Mouse (Mus musculus) ES-E14 (cell line): ENCODE results near the gene Zfp948. TPM values are rescaled to one million over a fixed set of nuclear protein-coding genes. Genes with fewer than 3 reads are reported as not detected.
"Not testable (repeated sequence)": the region's sequence is repeated elsewhere in the genome, so short reads cannot be mapped to it uniquely, and the experiment has no call there.

ENCODE experiments used
- DNase-seq: peaks from one replicate; pipeline ENCODE4 v3.0.0-alpha.2; 2013; ENCODE audit warnings: low read depth, low spot score
- H3K27ac ChIP-seq: 2 replicates; pipeline ENCODE4 v1.5.1; 2012; ENCODE audit warnings: low read depth, mild to moderate bottlenecking, low read length, moderate library complexity, mixed read lengths; ENCODE audit not compliant: poor library complexity, insufficient read depth, severe bottlenecking
- H3K36me3 ChIP-seq: 2 replicates; pipeline ENCODE4 v1.6.1; 2012; ENCODE audit warnings: mild to moderate bottlenecking, low read length, moderate library complexity, mixed read lengths; ENCODE audit not compliant: control insufficient read depth, poor library complexity, insufficient read depth, severe bottlenecking
- H3K4me1 ChIP-seq, 2 experiments: fragments of 150-350 bp in 1 of 2; sonication (generic) in 1 of 2; 2 replicates each; pipeline ENCODE4 v1.6.1; 2012; ENCODE audit warnings: low read length in 2 of 2, mild to moderate bottlenecking in 1 of 2, mixed read lengths in 1 of 2; ENCODE audit not compliant: control insufficient read depth in 2 of 2, insufficient read depth in 2 of 2, poor library complexity in 1 of 2
- H3K4me3 ChIP-seq, 2 experiments: fragments of 150-350 bp in 1 of 2; sonication (generic) in 1 of 2; 2 replicates each; pipeline ENCODE4 v1.5.1; 2012; ENCODE audit warnings: low read length in 2 of 2, low read depth in 1 of 2, mild to moderate bottlenecking in 1 of 2, mixed read lengths in 1 of 2; ENCODE audit not compliant: insufficient read depth in 1 of 2, poor library complexity in 1 of 2, severe bottlenecking in 1 of 2
- H3K9ac ChIP-seq: 2 replicates; pipeline ENCODE4 v1.6.1; 2012; ENCODE audit warnings: low read depth, mild to moderate bottlenecking, low read length, mixed read lengths; ENCODE audit not compliant: poor library complexity, insufficient read depth, severe bottlenecking
- H3K9me3 ChIP-seq: fragments of 150-350 bp; sonication (generic); 2 replicates; pipeline ENCODE4 v1.6.1; 2012; ENCODE audit warnings: low read depth, mild to moderate bottlenecking, low read length; ENCODE audit not compliant: control insufficient read depth, insufficient read depth
- CHD2 ChIP-seq: IDR thresholded peaks from 2 replicates; pipeline ENCODE4 v1.6.1; 2014; ENCODE audit warnings: mild to moderate bottlenecking, low read depth, low read length, inconsistent platforms
- HCFC1 ChIP-seq: IDR thresholded peaks from 2 replicates; pipeline ENCODE4 v1.6.1; 2012; ENCODE audit warnings: low read length, inconsistent platforms, borderline replicate concordance; ENCODE audit not compliant: insufficient read depth
- MAFK ChIP-seq: IDR thresholded peaks from 2 replicates; pipeline ENCODE4 v1.6.1; 2014; ENCODE audit warnings: mild to moderate bottlenecking, low read depth, low read length, inconsistent platforms; ENCODE audit not compliant: insufficient read depth
- ZC3H11A ChIP-seq: IDR thresholded peaks from 2 replicates; pipeline ENCODE4 v1.6.1; 2012; ENCODE audit warnings: low read depth, mild to moderate bottlenecking, inconsistent platforms, low read length, borderline replicate concordance
- ZNF384 ChIP-seq: IDR thresholded peaks from 2 replicates; pipeline ENCODE4 v1.6.1; 2012; ENCODE audit warnings: low read depth, low read length, inconsistent platforms
- in situ Hi-C, 2 experiments: fragments of 600-800 bp; cut with MboI; formaldehyde crosslinking; loops; one replicate each; pipeline ENCODE4 v1.15.1; 2025; ENCODE audit warnings: low sequenced_read_pairs in 2 of 2, inconsistent platforms in 1 of 2; ENCODE audit not compliant: unreplicated experiment in 2 of 2
- total RNA-seq: library from RNA; depleted of rRNA; stranded (reverse); fragments of 300-350 nt; gene quantifications from 2 replicates; pipeline ENCODE4 v1.2.3, GENCODE M21; 2012; rRNA removed

Gene Zfp948
- total RNA-seq, 1 experiment = 8.9 TPM

DNA sequence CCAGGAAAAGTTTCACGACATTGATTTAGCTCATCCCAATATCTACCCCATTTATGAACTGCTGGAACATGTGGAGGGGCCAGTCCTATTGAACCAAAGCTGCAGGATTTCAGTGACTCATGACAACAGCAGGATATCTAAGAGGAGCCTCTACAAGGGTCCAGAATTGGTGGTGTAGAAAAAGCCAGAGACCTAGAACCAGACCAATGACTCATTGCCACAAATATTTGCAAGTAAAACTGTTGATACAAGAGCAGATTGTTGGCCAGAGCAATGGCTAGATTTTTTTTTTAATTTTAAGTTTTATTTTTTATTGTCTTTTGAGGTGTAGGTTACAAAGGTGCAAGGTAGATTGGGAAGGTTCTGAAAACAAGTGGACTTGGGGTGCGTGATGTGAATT is 18.7 kb downstream of the Zfp948 start:
- Histone ChIP-seq H3K9ac (no peak overlapping the region), H3K27ac (no peak overlapping the region), H3K4me3 (no peak overlapping the region), H3K36me3 (peaks cover 5% of the 10 kb centered on the region), H3K9me3 (no peaks in the 10 kb centered on the region), H3K4me1 (no peaks in the 10 kb centered on the region)
- in situ Hi-C loops = no loop called here
- no peak for DNase-seq
- TF ChIP-seq HCFC1 = no peak
- no peak for TF ChIP-seq ZNF384
- no peak for TF ChIP-seq ZC3H11A
- no peak for TF ChIP-seq CHD2
- no peak for TF ChIP-seq MAFK

DNA sequence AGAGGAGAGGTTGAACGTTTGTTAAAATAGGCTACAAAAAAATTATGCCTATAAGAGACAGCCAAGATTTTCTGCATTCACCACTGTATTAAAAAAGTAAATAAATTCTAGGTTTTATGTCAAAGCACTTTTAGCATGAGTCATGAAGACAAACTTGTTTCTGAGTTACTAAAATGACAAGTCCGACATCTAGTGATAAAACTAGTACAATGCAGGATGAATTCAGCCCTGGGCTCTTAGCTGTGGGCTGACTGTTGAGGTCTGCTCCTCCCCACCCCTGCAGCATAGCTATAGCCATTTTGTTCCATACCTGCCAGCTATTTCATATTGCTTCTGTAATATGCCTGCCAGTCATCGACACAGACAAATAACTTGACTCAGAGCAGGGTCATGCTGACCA is 49.5 kb downstream of the Zfp948 start:
- no peak overlapping the region for H3K4me3 ChIP-seq
- TF ChIP-seq HCFC1 = no peak
- no peak for TF ChIP-seq MAFK
- no peak for TF ChIP-seq CHD2
- TF ChIP-seq ZNF384 = no peak
- no peak for TF ChIP-seq ZC3H11A
- in situ Hi-C loops = no loop called here

DNA sequence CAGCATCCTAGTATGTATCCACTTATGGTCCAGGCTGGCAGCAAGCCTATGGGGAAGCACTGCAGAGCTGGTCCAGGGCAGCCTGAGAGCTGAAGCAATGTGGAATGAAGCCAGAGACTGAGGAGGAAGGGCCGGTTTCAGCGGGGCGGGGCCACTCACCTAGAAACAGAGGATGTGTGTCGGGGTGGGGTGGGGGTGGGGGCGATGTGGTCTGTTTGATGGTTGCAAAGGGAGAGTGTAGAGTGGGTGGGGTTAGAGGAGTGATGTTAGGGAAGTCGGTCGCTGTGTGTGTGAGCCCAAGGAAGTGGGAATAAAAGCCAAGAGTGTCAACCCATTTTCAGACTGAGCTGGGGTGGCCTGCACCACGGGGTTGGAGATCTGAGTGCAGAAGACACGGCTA is 50.5 kb downstream of the Zfp948 start:
- in situ Hi-C loops = no loop called here
- TF ChIP-seq MAFK = no peak
- TF ChIP-seq ZC3H11A = no peak
- TF ChIP-seq CHD2 = no peak
- TF ChIP-seq ZNF384 = no peak
- no peak for TF ChIP-seq HCFC1
- no peak overlapping the region for H3K4me3 ChIP-seq

More for the DNA sequence above, 49.5 kb downstream of the Zfp948 start:
- no peak for DNase-seq
- no peaks in the 10 kb centered on the region for H3K9me3 ChIP-seq
- H3K4me1 ChIP-seq = peaks cover 0 to 3% of the 10 kb centered on the region in 2 experiments; a peak in 3 of 4 replicates
- no peak overlapping the region for H3K9ac ChIP-seq
- H3K27ac ChIP-seq = no peak overlapping the region
- H3K36me3 ChIP-seq = no peaks in the 10 kb centered on the region

DNA sequence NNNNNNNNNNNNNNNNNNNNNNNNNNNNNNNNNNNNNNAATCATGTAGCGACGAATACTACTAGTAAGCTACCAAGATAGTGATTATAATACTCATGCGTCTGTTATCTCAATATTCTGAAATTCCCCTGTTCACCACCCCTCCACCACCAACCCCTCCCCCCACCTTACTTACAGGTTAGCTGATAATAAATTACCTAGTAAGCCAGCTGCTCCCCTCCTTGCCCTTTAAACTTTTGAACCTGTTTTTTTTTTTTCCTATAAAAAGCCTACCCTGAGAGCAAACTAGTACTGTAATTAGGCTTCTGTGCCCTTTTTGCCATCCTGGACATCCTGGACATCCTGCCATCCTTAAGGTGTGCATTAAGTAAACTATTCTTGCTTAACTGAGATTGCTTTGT is 56.8 kb downstream of the Zfp948 start:
- H3K4me3 ChIP-seq = no peak overlapping the region
- no peaks in the 10 kb centered on the region for H3K4me1 ChIP-seq
- no peak for TF ChIP-seq ZNF384
- no peak for TF ChIP-seq HCFC1
- TF ChIP-seq MAFK = no peak
- TF ChIP-seq CHD2 = no peak
- no peak for TF ChIP-seq ZC3H11A
- no peaks in the 10 kb centered on the region for H3K9me3 ChIP-seq
- no peak overlapping the region for H3K9ac ChIP-seq
- no peaks in the 10 kb centered on the region for H3K36me3 ChIP-seq
- no peak for DNase-seq
- no peak overlapping the region for H3K27ac ChIP-seq
- in situ Hi-C loops = no loop called here

More for the DNA sequence above, 50.5 kb downstream of the Zfp948 start:
- H3K36me3 ChIP-seq = no peaks in the 10 kb centered on the region
- no peak for DNase-seq
- H3K27ac ChIP-seq = no peak overlapping the region
- H3K9me3 ChIP-seq = no peaks in the 10 kb centered on the region
- H3K4me1 ChIP-seq = peaks cover 0 to 3% of the 10 kb centered on the region in 2 experiments; a peak in 3 of 4 replicates
- no peak overlapping the region for H3K9ac ChIP-seq

DNA sequence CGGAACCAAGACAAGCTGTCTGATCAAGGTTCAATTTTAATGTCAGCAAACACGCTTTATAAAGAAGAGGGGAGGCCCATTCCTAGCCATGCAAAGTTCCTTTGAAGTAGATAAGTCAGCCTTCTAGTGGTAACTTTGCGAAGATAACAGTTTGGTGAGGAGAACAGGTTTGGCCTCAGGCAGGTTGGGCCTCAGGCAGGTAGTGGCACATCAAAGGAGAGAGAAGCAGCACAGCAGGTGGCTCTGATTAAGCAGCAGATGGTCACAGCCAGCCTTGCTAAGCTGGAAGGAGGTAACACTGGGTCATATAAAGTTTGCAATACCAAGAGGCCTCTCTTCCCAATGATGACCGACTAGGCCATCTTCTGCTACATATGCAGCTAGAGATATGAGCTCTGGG is 69.0 kb downstream of the Zfp948 start:
- H3K4me3 ChIP-seq, H3K4me1 ChIP-seq, H3K9me3 ChIP-seq, H3K9ac ChIP-seq, H3K27ac ChIP-seq, in situ Hi-C loops, DNase-seq, H3K36me3 ChIP-seq: not testable (repeated sequence)

Other genes with a start within 250 kb of the Zfp948 start
- gene Zfp677, start 183.3 kb upstream of the Zfp948 start, total RNA-seq = 1.7 and 2.4 TPM in 2 replicates
- 2.7 and 3.3 TPM in 2 replicates for gene Zfp54, start 143.8 kb upstream of the Zfp948 start, total RNA-seq
- 6.6 and 8.1 TPM in 2 replicates for gene Zfp51, start 116.6 kb upstream of the Zfp948 start, total RNA-seq
- gene Zfp53, start 78.0 kb upstream of the Zfp948 start, total RNA-seq = 5.0 and 5.9 TPM in 2 replicates
- 3.4 and 3.7 TPM in 2 replicates for gene Zfp52, start 31.5 kb upstream of the Zfp948 start, total RNA-seq
- gene Zfp983, start 83.6 kb downstream of the Zfp948 start, total RNA-seq = 0.95 and 1.1 TPM in 2 replicates
- 3.4 TPM in 1 of 2 replicates, not detected in the other for gene Gm10226, start 124.9 kb downstream of the Zfp948 start, total RNA-seq
- 9.7 and 10.0 TPM in 2 replicates for gene Zfp760, start 140.7 kb downstream of the Zfp948 start, total RNA-seq
- 47.0 and 47.5 TPM in 2 replicates for gene Zfp229, start 163.8 kb downstream of the Zfp948 start, total RNA-seq